Mouse (Mus musculus): ENCODE results near the gene Bnc2.
A peak's percentile ranks its signal among the peaks of the same experiment; 100 is the strongest.

Bnc2 gene

GRCm38 (mm10) chr4:84407328-84408028, 267.6 kb downstream of the Bnc2 start:
- no peak for DNase-seq

- no peak for DNase-seq
Observed at GRCm38 (mm10) chr4:84403356-84404145, 271.5 kb downstream of the Bnc2 start.

DNA sequence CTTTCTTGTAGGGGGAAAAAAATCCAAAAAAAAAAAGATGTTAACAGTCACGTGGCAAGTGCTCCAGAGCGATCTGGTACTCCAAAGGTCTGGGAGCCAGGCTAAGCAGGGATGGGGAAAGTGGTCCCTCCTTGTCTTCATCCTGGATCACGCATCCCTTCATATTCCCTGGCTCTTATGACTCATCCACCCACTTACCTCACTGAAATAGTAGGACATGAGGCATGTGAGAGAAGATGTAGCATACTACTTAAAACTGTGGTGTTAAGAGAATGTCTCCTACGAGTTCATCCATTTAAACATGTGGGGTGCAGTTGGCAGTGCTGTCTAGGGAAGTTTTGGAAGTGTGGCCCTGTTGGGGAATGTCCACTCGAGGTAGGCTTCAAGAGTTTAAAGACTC, 286.1 kb downstream of the Bnc2 start:
- DNase-seq: no peak

DNA sequence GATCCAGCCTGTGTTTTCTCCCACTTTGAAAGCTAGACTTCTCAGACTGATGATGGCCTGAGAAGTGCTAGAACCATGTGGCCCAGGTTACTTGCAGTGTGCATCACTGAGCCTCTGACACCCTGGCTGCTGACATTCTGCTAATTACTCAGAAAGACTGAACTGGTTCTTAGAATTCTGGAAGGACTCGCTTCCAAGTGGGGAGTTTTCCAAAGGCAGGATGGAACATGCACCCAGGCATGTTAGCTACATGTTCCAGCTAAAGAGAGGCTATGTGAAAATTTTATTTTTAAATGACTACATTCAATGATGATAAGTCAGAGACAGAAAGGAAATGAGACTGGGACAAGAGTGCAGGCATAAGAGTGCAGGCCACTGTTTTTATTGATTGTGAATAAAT, 289.9 kb downstream of the Bnc2 start:
- no peak for DNase-seq

GRCm38 (mm10) chr4:84379289-84379688, 295.8 kb downstream of the Bnc2 start:
- DNase-seq: no peak

GRCm38 (mm10) chr4:84377513-84377912, 297.6 kb downstream of the Bnc2 start:
- DNase-seq: no peak

DNA sequence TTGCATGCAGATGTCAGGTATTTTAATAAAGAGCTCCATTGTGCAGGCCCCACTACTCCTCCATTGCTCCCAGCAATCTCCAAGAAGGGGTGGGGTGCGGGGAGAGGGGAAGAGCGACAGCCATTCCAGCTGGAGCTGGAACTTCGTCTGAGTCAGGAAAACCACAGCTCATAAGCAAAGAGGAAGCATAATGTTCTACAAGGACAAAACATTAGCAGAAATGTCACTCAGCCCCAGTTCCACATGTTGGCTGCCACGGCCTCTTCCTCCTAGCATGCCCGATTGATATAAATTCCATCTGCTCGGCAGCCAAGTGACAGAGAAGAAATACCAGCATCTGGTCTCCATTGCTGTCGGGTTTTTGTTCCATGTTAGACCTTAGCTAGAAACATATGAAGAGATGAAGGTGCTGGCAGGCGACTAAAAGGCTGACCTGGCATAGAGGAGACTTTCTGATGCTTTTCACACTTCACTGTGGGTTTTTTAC, 312.7 kb downstream of the Bnc2 start:
- peak; percentile 12 for DNase-seq

GRCm38 (mm10) chr4:84361165-84361564, 313.9 kb downstream of the Bnc2 start:
- DNase-seq: no peak

- DNase-seq: no peak
Observed at GRCm38 (mm10) chr4:84359996-84360395, 315.1 kb downstream of the Bnc2 start.

- DNase-seq: no peak
Observed at GRCm38 (mm10) chr4:84358204-84358603, 316.9 kb downstream of the Bnc2 start.

GRCm38 (mm10) chr4:84357382-84357781, 317.7 kb downstream of the Bnc2 start:
- DNase-seq: no peak

GRCm38 (mm10) chr4:84356468-84357153, 318.5 kb downstream of the Bnc2 start:
- DNase-seq: peak; percentile 56

GRCm38 (mm10) chr4:84352656-84353055, 322.4 kb downstream of the Bnc2 start:
- DNase-seq: no peak

GRCm38 (mm10) chr4:84349536-84349935, 325.5 kb downstream of the Bnc2 start:
- no peak for DNase-seq

- DNase-seq: peak; percentile 47
Observed at GRCm38 (mm10) chr4:84339172-84339571, 335.9 kb downstream of the Bnc2 start.

GRCm38 (mm10) chr4:84331995-84332394, 343.1 kb downstream of the Bnc2 start:
- peak; percentile 59 for DNase-seq

DNA sequence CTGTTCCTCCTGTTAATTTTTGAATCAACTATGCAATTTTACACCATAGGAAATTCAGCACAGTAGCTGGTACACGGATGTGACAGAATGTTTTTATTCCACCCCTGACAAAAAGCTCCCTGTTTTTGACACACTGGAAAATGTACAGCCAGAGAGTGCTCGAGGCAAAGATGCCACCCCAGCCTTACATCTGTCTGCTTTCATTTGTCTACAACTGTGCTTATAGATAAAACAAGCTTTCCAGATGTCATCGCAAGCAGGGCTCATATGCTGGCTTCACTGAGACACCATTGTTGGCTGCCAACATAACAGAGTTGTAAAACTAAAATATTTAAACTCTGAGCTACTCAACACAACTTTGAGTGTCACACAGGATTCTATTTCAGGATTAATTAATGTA, 343.6 kb downstream of the Bnc2 start:
- peak; percentile 66 for DNase-seq

DNA sequence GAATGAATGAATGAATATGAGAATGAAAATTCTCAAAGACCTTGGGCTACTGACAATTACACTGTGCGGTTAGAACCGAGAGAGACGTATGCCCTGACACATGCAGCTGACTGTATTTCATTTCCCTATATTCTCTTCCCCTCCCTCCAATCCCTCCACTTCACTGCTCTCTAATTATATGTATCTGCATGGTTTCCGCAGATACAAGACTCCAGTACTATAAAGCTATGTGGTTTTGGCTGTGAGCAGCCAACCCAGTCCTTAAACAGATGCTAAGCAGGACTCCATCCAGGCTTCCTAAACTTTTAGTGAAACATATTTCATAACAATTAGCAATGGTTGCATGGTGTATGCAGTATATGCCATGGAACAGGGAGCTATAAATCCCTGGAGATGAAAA, 344.6 kb downstream of the Bnc2 start:
- no peak for DNase-seq

DNA sequence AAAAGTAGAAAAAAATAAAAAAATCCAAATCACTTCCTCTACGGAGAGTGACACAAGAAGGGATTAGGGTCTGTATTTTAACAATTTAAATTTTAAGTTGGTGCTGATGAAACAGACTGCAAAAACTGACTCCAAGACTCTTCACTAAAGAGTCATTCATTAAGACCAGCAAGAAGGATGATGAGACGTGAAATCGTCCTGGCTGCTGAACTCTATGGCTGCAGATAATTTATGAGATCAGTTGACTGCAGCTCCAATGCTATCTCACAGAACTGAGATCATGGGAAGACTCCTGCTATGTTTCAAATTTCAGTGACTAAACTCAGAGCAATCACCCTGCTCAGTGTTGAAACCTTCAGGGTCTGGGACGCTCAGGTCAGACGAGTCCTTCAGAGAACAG, 345.4 kb downstream of the Bnc2 start:
- no peak for DNase-seq

- no peak for DNase-seq
Observed at GRCm38 (mm10) chr4:84324371-84324770, 350.7 kb downstream of the Bnc2 start.

GRCm38 (mm10) chr4:84321598-84321997, 353.5 kb downstream of the Bnc2 start:
- DNase-seq: no peak

DNA sequence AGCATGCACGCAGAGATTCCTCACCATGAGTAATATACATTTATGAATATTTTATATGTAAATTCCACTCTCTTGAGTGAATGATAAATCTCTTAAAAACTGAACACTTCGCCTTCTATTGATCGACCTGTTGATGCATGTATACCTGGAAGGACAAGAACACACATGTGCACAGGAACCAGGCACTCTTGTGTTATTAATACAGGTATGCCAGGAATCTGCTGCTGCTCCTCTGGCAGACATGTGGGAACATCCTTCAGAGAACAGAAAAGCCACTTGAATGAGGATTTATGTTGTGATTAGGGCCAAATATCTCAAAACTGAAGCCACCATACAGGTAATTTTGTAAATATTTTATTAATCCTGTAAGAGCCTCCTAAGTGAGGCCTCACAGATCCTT, 357.7 kb downstream of the Bnc2 start:
- no peak for DNase-seq

DNA sequence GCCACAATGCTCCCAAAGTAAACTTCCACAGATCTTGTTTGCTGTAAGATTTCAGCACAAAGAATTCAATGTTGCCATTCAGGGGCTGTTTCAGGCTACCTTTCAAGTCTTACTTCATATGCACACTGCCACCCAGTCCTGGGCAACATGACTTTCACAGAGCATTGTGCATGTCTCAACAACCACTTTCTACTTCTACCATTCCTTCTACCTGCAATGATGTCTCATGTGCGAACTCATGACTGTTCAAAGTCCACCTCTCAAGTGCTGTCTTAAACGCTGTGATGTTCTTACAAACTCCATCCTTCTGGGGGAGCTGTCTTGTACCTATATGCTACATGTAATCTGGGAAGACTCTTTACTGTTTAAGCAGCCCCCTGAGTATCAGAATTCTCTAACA, 363.7 kb downstream of the Bnc2 start:
- DNase-seq: no peak

DNA sequence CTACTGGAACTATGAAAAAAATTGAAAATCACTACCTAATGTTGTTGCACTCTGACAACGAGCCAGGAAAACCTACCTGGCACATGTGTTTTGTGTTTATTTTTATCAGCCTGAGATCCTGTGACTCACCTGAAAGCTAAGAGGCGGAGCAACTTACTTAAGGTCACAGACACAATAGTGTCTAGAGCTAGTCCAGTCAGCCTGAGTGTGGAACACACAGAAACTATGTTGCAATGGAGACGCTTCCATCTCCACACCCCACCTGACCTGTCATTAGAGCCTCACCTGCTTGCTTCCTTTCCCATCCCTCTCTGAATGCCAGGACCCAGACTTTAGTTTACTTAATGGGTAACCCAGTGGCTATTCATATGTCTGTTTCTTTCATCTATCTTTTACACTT, 364.2 kb downstream of the Bnc2 start:
- no peak for DNase-seq
